In the genomic region with DNA sequence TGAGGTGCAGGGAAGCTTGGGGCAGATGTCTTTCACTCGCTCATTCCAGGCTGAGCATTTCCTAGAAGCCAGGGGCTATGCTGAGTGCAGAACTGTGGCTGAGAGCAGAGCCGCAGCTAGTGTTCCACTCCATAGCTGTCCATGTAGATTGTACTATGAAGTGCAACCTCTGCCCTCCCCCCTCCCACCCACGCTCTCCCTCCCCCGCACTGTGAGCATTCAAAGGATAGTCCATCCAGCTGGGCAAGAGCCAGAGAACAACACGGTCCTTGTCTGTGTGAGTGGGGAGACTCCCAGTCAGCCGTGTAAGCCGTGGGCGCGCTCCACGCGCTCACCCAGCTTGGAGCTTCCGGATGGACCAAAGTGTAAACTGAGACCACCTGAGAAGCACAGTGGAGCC, we compare ENCODE assay signal across 17 mouse cellular contexts. TPM values are rescaled to one million over a fixed set of nuclear protein-coding genes. Genes with fewer than 3 reads are reported as not detected.
DNase-seq lines count a peak whose midpoint lies in the region; ATAC-seq and TF ChIP-seq lines count a peak whose summit lies in the region.
"Had no signal": no experiment of that assay in that cellular context is flagged by ENCODE, and none has a peak within 500 bp of the region (broad histone marks: within the 10 kb centered on the region; RNA-seq: fewer than 3 reads in every experiment).

No protein-coding gene starts in this region.

- H3K9ac ChIP-seq in forebrain, embryonic 13.5 days, result no peak overlapping the region
- no peak overlapping the region for H3K9ac ChIP-seq in forebrain, embryonic 16.5 days (replicated peaks; ENCODE audit: low read depth, low read length)
- H3K9ac ChIP-seq in kidney, postnatal 0 days (ENCODE audit: low read depth, low read length), result no peak overlapping the region
- no peak overlapping the region for H3K9ac ChIP-seq in hindbrain, postnatal 0 days (replicated peaks; ENCODE audit: low read length)
- H3K9ac ChIP-seq: embryonic facial prominence, embryonic 12.5 days; forebrain, embryonic 15.5 days; limb, embryonic 15.5 days had no signal

- H3K9me3 ChIP-seq in forebrain, embryonic 13.5 days (replicated peaks), result no peaks in the 10 kb centered on the region
- no peaks in the 10 kb centered on the region for H3K9me3 ChIP-seq in forebrain, embryonic 16.5 days (ENCODE audit: control insufficient read depth, low read length)
- no peaks in the 10 kb centered on the region for H3K9me3 ChIP-seq in kidney, postnatal 0 days (replicated peaks; ENCODE audit: low read length)
- H3K9me3 ChIP-seq in hindbrain, postnatal 0 days (ENCODE audit: low read length), result no peaks in the 10 kb centered on the region
- H3K9me3 ChIP-seq: embryonic facial prominence, embryonic 12.5 days; forebrain, embryonic 15.5 days; heart, embryonic 10.5 days; limb, embryonic 15.5 days had no signal

- H3K27me3 ChIP-seq in forebrain, embryonic 13.5 days, result no peaks in the 10 kb centered on the region
- no peaks in the 10 kb centered on the region for H3K27me3 ChIP-seq in forebrain, embryonic 16.5 days (replicated peaks; ENCODE audit: control insufficient read depth, insufficient read depth, low read length)
- H3K27me3 ChIP-seq in kidney, postnatal 0 days (ENCODE audit: insufficient read depth, low read length), result no peaks in the 10 kb centered on the region
- H3K27me3 ChIP-seq in hindbrain, postnatal 0 days (ENCODE audit: insufficient read depth, low read length), result no peaks in the 10 kb centered on the region
- H3K27me3 ChIP-seq: forebrain, embryonic 15.5 days had no signal

- ATAC-seq in forebrain, embryonic 13.5 days, result peak; percentile 16; the same call in 1 of the 2 replicates
- no peak for ATAC-seq in forebrain, embryonic 16.5 days
- ATAC-seq in kidney, postnatal 0 days (replicated peaks; ENCODE audit: low FRiP score, low read depth), result 0 out of 2 replicates have a peak, but pooled peaks have one; percentile 40
- peak; percentile 22 for ATAC-seq in hindbrain, postnatal 0 days
- no peak for ATAC-seq in inflammation-experienced regulatory T-cells, adult 6 months
- ATAC-seq: forebrain, embryonic 15.5 days had no signal

- no peak overlapping the region for H3K27ac ChIP-seq in forebrain, embryonic 13.5 days
- H3K27ac ChIP-seq in forebrain, embryonic 16.5 days (ENCODE audit: low read length), result no peak overlapping the region
- H3K27ac ChIP-seq in kidney, postnatal 0 days, result no peak overlapping the region
- H3K27ac ChIP-seq in hindbrain, postnatal 0 days, result no peak overlapping the region
- H3K27ac ChIP-seq: embryonic facial prominence, embryonic 12.5 days; forebrain, embryonic 15.5 days; heart, embryonic 10.5 days; limb, embryonic 15.5 days had no signal

- H3K4me1 ChIP-seq in forebrain, embryonic 13.5 days, result 0 out of 2 replicates have a peak, but pooled peaks cover 4% of the 10 kb centered on the region
- H3K4me1 ChIP-seq in forebrain, embryonic 16.5 days (replicated peaks; ENCODE audit: control insufficient read depth, insufficient read depth, low read length), result peaks cover 3% of the 10 kb centered on the region
- H3K4me1 ChIP-seq in kidney, postnatal 0 days (replicated peaks; ENCODE audit: insufficient read depth, low read length), result no peaks in the 10 kb centered on the region
- no peaks in the 10 kb centered on the region for H3K4me1 ChIP-seq in hindbrain, postnatal 0 days (ENCODE audit: insufficient read depth, low read length)
- H3K4me1 ChIP-seq: forebrain, embryonic 15.5 days; limb, embryonic 15.5 days had no signal

- DNase-seq in kidney, postnatal 0 days (ENCODE audit: low spot score), result peak; percentile 10
- no peak for DNase-seq in kidney, postnatal 36 days
- DNase-seq in Muller cell, postnatal 12 days (ENCODE audit: inconsistent ontology term), result peak; percentile 44
- peak; percentile 7 for DNase-seq in hindbrain, postnatal 0 days (ENCODE audit: low spot score)
- DNase-seq in adrenal gland, postnatal 14 days, result no peak
- DNase-seq: adrenal gland, adult 8-10 months; gastrocnemius, postnatal 14 days; lung, adult 2 months; thymus, postnatal 4 days had no signal

- no peak for TF ChIP-seq CTCF in kidney, postnatal 0 days (IDR thresholded peaks at IDR 0.05; ENCODE audit: low read depth)
- no peak for TF ChIP-seq CTCF in hindbrain, postnatal 0 days (IDR thresholded peaks at IDR 0.05; ENCODE audit: low read depth)

- 59% methylated on average over 11 of the region's 12 CpGs for WGBS in forebrain, embryonic 13.5 days
- WGBS in forebrain, embryonic 16.5 days, result 58% methylated on average over 12 of the region's 12 CpGs
- 25% methylated on average over 12 of the region's 12 CpGs for WGBS in kidney, postnatal 0 days
- 44% methylated on average over 12 of the region's 12 CpGs for WGBS in hindbrain, postnatal 0 days

- no peak overlapping the region for H3K4me3 ChIP-seq in forebrain, embryonic 13.5 days
- no peak overlapping the region for H3K4me3 ChIP-seq in forebrain, embryonic 16.5 days (replicated peaks; ENCODE audit: low read length)
- H3K4me3 ChIP-seq in kidney, postnatal 0 days (replicated peaks; ENCODE audit: low read depth, low read length), result no peak overlapping the region
- no peak overlapping the region for H3K4me3 ChIP-seq in hindbrain, postnatal 0 days (ENCODE audit: low read length)
- H3K4me3 ChIP-seq: embryonic facial prominence, embryonic 12.5 days; forebrain, embryonic 15.5 days; heart, embryonic 10.5 days; limb, embryonic 15.5 days had no signal

- no peak overlapping the region for H3K4me2 ChIP-seq in forebrain, embryonic 13.5 days
- no peak overlapping the region for H3K4me2 ChIP-seq in forebrain, embryonic 16.5 days (ENCODE audit: low read length)
- no peak overlapping the region for H3K4me2 ChIP-seq in kidney, postnatal 0 days (ENCODE audit: low read length)
- peak overlapping the region; percentile 16; the same call in 1 of the 2 replicates for H3K4me2 ChIP-seq in hindbrain, postnatal 0 days (ENCODE audit: low read depth, low read length)
- H3K4me2 ChIP-seq: embryonic facial prominence, embryonic 12.5 days; forebrain, embryonic 15.5 days; limb, embryonic 15.5 days had no signal

- H3K36me3 ChIP-seq in forebrain, embryonic 13.5 days (ENCODE audit: poor library complexity, severe bottlenecking), result no peaks in the 10 kb centered on the region
- no peaks in the 10 kb centered on the region for H3K36me3 ChIP-seq in forebrain, embryonic 16.5 days (ENCODE audit: control insufficient read depth, insufficient read depth)
- H3K36me3 ChIP-seq in kidney, postnatal 0 days (ENCODE audit: insufficient read depth, low read length), result no peaks in the 10 kb centered on the region
- H3K36me3 ChIP-seq in hindbrain, postnatal 0 days (ENCODE audit: insufficient read depth, low read length), result no peaks in the 10 kb centered on the region
- H3K36me3 ChIP-seq: embryonic facial prominence, embryonic 12.5 days; forebrain, embryonic 15.5 days; heart, embryonic 10.5 days; limb, embryonic 15.5 days had no signal

RNA-seq across cellular contexts. Expression of gene Iqsec3, which starts 49.1 kb away (rescaled TPM):
- polyA plus RNA-seq in forebrain, embryonic 13.5 days (2015; fragmentation: Nextera tagmentation; extraction: Ambion mirVana), result 2.7 and 3.5 TPM in 2 replicates
- 3.9 and 6.2 TPM in 2 replicates for polyA plus RNA-seq in forebrain, embryonic 16.5 days (2015; fragmentation: Nextera tagmentation; extraction: Ambion mirVana)
- 0.04 and 0.07 TPM in 2 replicates for polyA plus RNA-seq in kidney, postnatal 0 days (2015; fragmentation: Nextera tagmentation; extraction: Ambion mirVana)
- 48.2 and 53.1 TPM in 2 replicates for total RNA-seq in hindbrain, postnatal 0 days (2014; rRNA removed)
- 10.6 and 10.7 TPM in 2 replicates for polyA plus RNA-seq in hindbrain, postnatal 0 days (2015; fragmentation: Nextera tagmentation; extraction: Ambion mirVana)
- total RNA-seq in adrenal gland, postnatal 14 days (2021), result 3.6 and 4.1 TPM in 2 replicates
- polyA plus RNA-seq in inflammation-experienced regulatory T-cells, adult 6 months (2017; shearing (Covaris generic)), result not detected
- total RNA-seq: hematopoietic stem cell, adult 5-6 weeks had no signal

Comparison
In these comparisons a context has a peak if more than half of its experiments do, and no peak if none do; other contexts are left out.
1. ATAC-seq: peak in forebrain, embryonic 13.5 days (single experiment), kidney, postnatal 0 days (single experiment) and hindbrain, postnatal 0 days (single experiment); none in forebrain, embryonic 16.5 days (single experiment) and inflammation-experienced regulatory T-cells, adult 6 months (single experiment).
2. DNase-seq: peak in kidney, postnatal 0 days (single experiment), Muller cell, postnatal 12 days (single experiment) and hindbrain, postnatal 0 days (single experiment); none in kidney, postnatal 36 days (0 of 2) and adrenal gland, postnatal 14 days (single experiment).